Mouse (Mus musculus) CD4-positive, CD25-positive, alpha-beta regulatory T cell, adult 2 months (primary cell): ENCODE results near the gene Eif2s2.

Experiments
- DNase-seq: peaks from one replicate; pipeline ENCODE4 v3.0.0-alpha.2; 2012; ENCODE audit warnings: low read depth, low spot score

Eif2s2 gene

GRCm38 (mm10) chr2:154893045-154893385 lies 280 bp upstream of the Eif2s2 start:
- no peak for DNase-seq

GRCm38 (mm10) chr2:154891585-154891984 lies 1.1 kb downstream of the Eif2s2 start:
- DNase-seq = no peak

DNA sequence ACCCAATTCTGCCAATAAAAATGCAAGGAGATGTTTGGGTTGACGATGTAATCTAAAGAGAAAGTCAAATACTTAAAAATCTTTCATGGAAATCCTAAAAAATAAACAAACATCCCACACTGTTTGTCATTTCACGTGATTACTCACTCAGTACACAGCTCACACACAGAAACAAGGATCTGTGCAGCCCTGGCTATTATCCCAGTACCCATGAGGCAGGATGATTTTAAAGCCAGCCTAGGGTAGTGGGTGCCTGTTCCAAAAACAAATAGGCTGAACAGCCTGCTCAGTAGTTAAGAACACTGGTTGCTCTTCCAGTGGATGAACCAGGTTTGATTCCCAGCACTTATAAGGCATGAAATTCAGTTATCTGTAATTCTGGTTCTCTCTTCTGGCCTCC lies 16.1 kb downstream of the Eif2s2 start:
- DNase-seq = no peak

GRCm38 (mm10) chr2:154869954-154870641 lies 22.6 kb downstream of the Eif2s2 start:
- no peak for DNase-seq

GRCm38 (mm10) chr2:154868106-154868505 lies 24.6 kb downstream of the Eif2s2 start:
- DNase-seq = no peak

DNA sequence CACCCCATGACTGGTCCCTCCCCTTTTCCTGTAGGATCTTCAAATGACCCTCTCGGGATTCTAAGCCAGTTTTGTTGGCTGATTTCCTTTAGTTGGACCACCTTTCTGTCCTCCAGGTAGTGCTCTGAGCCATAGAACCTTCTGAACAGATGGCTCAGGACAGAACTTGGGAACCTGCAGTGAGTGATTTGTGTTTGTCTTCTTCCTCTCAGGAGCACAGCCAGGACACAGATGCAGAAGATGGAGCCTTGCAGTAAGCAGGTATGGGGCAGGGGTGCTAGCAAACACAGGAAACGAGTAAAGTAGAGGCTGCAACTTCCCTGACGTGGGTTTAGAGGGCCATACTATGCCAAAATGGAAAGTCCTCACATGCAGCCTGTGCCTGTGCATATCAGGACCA lies 27.0 kb downstream of the Eif2s2 start:
- DNase-seq = no peak

DNA sequence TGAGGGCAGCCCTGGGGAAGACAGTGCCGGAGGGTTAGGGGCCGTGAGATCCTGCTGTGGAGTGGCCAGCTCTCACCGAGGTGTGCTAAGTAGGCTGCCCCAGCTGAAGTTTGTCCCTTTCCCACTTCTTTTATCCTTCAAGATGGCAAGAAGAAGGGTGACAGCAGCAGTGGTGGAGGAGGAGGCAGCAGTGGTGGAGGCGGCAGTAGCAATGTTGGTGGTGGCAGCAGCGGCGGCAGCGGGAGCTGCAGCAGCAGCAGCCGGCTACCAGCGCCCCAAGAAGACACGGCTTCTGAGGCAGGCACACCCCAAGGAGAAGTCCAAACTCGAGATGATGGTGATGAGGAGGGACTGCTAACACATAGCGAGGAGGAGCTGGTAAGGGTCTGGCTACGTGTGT lies 29.1 kb downstream of the Eif2s2 start:
- DNase-seq = no peak

DNA sequence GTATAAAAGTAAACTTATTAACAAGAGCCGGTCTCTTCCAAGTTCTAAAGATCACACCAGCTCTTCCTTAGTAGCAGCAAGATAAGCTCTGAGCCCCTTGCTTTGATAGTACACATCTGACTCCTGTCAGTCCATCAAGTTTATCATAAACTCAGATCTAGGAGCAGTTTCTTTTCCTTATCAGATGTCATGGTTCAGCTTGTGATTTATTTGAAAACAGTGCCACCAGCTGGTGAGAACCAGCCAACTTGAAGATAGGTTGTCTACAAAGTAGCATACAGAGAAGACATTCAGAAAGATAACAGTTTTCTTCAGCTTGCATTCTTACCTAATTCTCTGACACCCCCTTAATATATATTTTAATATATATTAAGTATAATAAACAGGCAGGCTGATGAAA lies 37.4 kb downstream of the Eif2s2 start:
- peak; percentile 81 for DNase-seq

DNA sequence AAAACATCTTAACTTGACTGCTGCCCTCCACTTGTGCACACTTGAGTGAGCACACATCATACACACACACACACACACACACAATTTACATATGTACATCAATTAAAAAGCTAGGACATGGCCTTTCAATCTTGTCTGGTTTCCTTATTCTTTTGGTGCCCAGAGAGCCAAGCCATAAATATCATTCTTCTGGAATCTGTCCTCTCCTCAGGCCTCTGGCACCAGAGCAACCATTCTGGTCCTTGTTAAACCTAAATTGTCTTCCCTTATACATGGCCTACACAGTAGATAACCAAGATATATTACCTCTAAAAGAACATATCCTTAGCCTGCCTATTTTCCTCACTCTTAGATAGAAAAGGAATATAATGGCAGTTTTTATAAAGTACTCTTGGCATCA lies 44.6 kb downstream of the Eif2s2 start:
- no peak for DNase-seq

- peak; percentile 35 for DNase-seq
Measured at GRCm38 (mm10) chr2:154836537-154836936, 56.2 kb downstream of the Eif2s2 start.

- DNase-seq = no peak
Measured at GRCm38 (mm10) chr2:154834149-154834865, 58.4 kb downstream of the Eif2s2 start.

GRCm38 (mm10) chr2:154832471-154832870 lies 60.3 kb downstream of the Eif2s2 start:
- DNase-seq = no peak

GRCm38 (mm10) chr2:154827521-154827920 lies 65.2 kb downstream of the Eif2s2 start:
- DNase-seq = no peak

DNA sequence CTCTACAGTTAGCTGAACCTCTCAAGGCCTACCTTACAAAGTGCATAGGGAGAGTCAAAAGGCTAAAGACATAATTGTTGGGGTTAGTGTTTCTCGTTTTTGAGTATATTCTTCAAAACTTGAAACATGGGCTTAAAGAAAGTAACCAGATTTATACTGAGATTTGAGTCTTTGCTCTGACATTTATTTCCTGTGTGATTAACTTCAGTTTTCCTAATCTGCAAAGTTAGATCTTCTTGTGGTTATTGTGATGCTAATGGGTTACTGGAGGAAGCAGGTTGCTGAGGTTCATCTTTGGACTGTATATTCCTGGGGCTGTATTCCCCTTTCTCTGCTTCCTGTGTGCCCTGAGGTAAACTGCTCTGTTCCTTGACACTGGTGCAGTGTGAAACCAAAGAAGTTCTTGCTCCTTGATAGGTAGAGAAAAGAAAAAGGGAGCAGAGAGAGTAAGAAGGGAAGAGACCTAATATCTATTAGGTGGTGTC lies 66.6 kb downstream of the Eif2s2 start:
- peak; percentile 17 for DNase-seq
